ENCODE assay signal across 23 mouse cellular contexts in the genomic region with DNA sequence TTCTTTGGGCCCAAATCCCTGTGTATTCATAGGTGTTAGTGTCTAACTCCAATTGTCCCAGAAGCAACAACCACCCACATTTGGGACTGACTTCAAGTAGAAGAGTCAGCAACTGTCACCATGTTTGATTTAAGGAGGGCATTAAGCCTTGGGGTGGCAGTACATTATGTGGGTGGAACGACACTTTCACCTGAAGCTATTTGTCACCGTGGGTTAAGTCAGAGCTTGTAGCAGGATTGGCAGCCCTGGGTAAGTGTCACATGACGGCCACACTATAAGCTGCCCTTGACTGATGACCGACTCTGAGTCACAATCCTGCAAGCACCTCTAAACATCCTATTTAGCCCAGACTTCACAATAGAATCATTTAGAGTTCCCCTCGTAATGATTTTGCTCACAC.
DNase-seq lines count a peak whose midpoint lies in the region; ATAC-seq and TF ChIP-seq lines count a peak whose summit lies in the region.
"Had no signal": no experiment of that assay in that cellular context is flagged by ENCODE, and none has a peak within 500 bp of the region (broad histone marks: within the 10 kb centered on the region; RNA-seq: fewer than 3 reads in every experiment).

No protein-coding gene starts in this region.

- no peaks in the 10 kb centered on the region for H3K9me3 ChIP-seq in stomach, embryonic 16.5 days (replicated peaks; ENCODE audit: control insufficient read depth, low read length)
- no peaks in the 10 kb centered on the region for H3K9me3 ChIP-seq in forebrain, embryonic 12.5 days
- H3K9me3 ChIP-seq in kidney, embryonic 15.5 days (replicated peaks), result no peaks in the 10 kb centered on the region
- H3K9me3 ChIP-seq: embryonic facial prominence, embryonic 13.5 days; heart, embryonic 10.5 days; hindbrain, embryonic 13.5 days had no signal

- no peaks in the 10 kb centered on the region for H3K36me3 ChIP-seq in C2C12 (ENCODE audit: control insufficient read depth, insufficient read depth)
- no peaks in the 10 kb centered on the region for H3K36me3 ChIP-seq in stomach, embryonic 16.5 days (ENCODE audit: control insufficient read depth, insufficient read depth, low read length)
- no peaks in the 10 kb centered on the region for H3K36me3 ChIP-seq in forebrain, embryonic 12.5 days (replicated peaks)
- H3K36me3 ChIP-seq in kidney, embryonic 15.5 days, result no peaks in the 10 kb centered on the region
- H3K36me3 ChIP-seq: embryonic facial prominence, embryonic 13.5 days; heart, embryonic 10.5 days; hindbrain, embryonic 13.5 days had no signal

- no peaks in the 10 kb centered on the region for H3K27me3 ChIP-seq in C2C12 (ENCODE audit: control insufficient read depth, insufficient read depth, insufficient read length)
- no peaks in the 10 kb centered on the region for H3K27me3 ChIP-seq in stomach, embryonic 16.5 days (ENCODE audit: control insufficient read depth, insufficient read depth, low read length)
- peaks cover 4% of the 10 kb centered on the region; the same call in 1 of the 2 replicates for H3K27me3 ChIP-seq in forebrain, embryonic 12.5 days
- no peaks in the 10 kb centered on the region for H3K27me3 ChIP-seq in kidney, embryonic 15.5 days
- H3K27me3 ChIP-seq: CH12.LX, Patski had no signal

- H3K4me1 ChIP-seq in stomach, embryonic 16.5 days (ENCODE audit: control insufficient read depth, insufficient read depth, low read length), result no peaks in the 10 kb centered on the region
- peaks cover 5% of the 10 kb centered on the region; the same call in 1 of the 2 replicates for H3K4me1 ChIP-seq in forebrain, embryonic 12.5 days
- peaks cover 29% of the 10 kb centered on the region for H3K4me1 ChIP-seq in kidney, embryonic 15.5 days

- H3K79me3 ChIP-seq in C2C12 (ENCODE audit: low read depth), result no peaks in the 10 kb centered on the region

- 68% methylated on average over 5 of the region's 5 CpGs for WGBS in stomach, embryonic 16.5 days
- 83% methylated on average over 5 of the region's 5 CpGs for WGBS in forebrain, embryonic 12.5 days
- 61% methylated on average over 5 of the region's 5 CpGs for WGBS in kidney, embryonic 15.5 days

- H3K79me2 ChIP-seq in C2C12 (ENCODE audit: control insufficient read depth, insufficient read depth), result no peaks in the 10 kb centered on the region

- peak overlapping the region; percentile 80; the same call in 1 of the 2 replicates for H3K27ac ChIP-seq in stomach, embryonic 16.5 days (ENCODE audit: low read length)
- no peak overlapping the region for H3K27ac ChIP-seq in forebrain, embryonic 12.5 days
- H3K27ac ChIP-seq in kidney, embryonic 15.5 days, result no peak overlapping the region
- no peak overlapping the region for H3K27ac ChIP-seq in layer of hippocampus, adult 2 months
- H3K27ac ChIP-seq: embryonic facial prominence, embryonic 13.5 days; gastrocnemius, adult 2 months; heart, embryonic 10.5 days; hindbrain, embryonic 13.5 days; hindbrain, postnatal 0 days had no signal

- H3K9ac ChIP-seq in stomach, embryonic 16.5 days (ENCODE audit: low read length), result no peak overlapping the region
- H3K9ac ChIP-seq in forebrain, embryonic 12.5 days, result no peak overlapping the region
- H3K9ac ChIP-seq in kidney, embryonic 15.5 days, result no peak overlapping the region
- H3K9ac ChIP-seq: embryonic facial prominence, embryonic 13.5 days; hindbrain, embryonic 13.5 days had no signal

- peak; percentile 53; the same call in 1 of the 2 replicates for ATAC-seq in stomach, embryonic 16.5 days (ENCODE audit: insufficient read depth, low FRiP score)
- ATAC-seq in forebrain, embryonic 12.5 days (ENCODE audit: low FRiP score), result no peak
- no peak for ATAC-seq in kidney, embryonic 15.5 days (replicated peaks; ENCODE audit: low FRiP score)
- ATAC-seq: activated CD4-positive, CD25-positive, alpha-beta regulatory T cell, adult 4 months; forebrain, embryonic 14.5 days; hindbrain, postnatal 0 days; Patski had no signal

- peak; percentile 52 for DNase-seq in adrenal gland, adult 8-10 months
- peak; percentile 56 to 62 for DNase-seq in adrenal gland, postnatal 36 days
- no peak for DNase-seq in gastrocnemius, postnatal 36 days
- no peak for DNase-seq in layer of hippocampus, adult 2 months (ENCODE audit: low spot score in 2 of 2)
- DNase-seq: cerebellum, adult 18-20 months; cerebellum, adult 9-11 months; cerebellum, postnatal 36 days; gastrocnemius, adult 2 months; gastrocnemius, postnatal 25 days; heart, adult 18-20 months; heart, postnatal 10 days had no signal

- H3K4me3 ChIP-seq in C2C12 (ENCODE audit: insufficient read depth, poor library complexity, severe bottlenecking), result no peak overlapping the region
- H3K4me3 ChIP-seq in stomach, embryonic 16.5 days (replicated peaks; ENCODE audit: low read length), result no peak overlapping the region
- H3K4me3 ChIP-seq in forebrain, embryonic 12.5 days (replicated peaks), result no peak overlapping the region
- H3K4me3 ChIP-seq in kidney, embryonic 15.5 days (replicated peaks), result no peak overlapping the region
- no peak overlapping the region for H3K4me3 ChIP-seq in layer of hippocampus, adult 2 months
- H3K4me3 ChIP-seq: embryonic facial prominence, embryonic 13.5 days; gastrocnemius, adult 2 months; heart, embryonic 10.5 days; hindbrain, embryonic 13.5 days had no signal

- no peak overlapping the region for H3ac ChIP-seq in C2C12 (ENCODE audit: control insufficient read depth, insufficient read length, low read depth)

- intact Hi-C loops in gastrocnemius, postnatal 36 days (cut with DNase I), result loop anchor here (5.0 kb wide), 1 partner anchor 258 kb away; no protein-coding TSS in a partner anchor

- no peak for TF ChIP-seq CTCF in C2C12 (IDR thresholded peaks at IDR 0.05; ENCODE audit: control insufficient read depth, insufficient read depth, insufficient read length)
- TF ChIP-seq CTCF in layer of hippocampus, adult 2 months (conservative IDR thresholded peaks at IDR 0.05), result no peak

- no peak overlapping the region for H3K4me2 ChIP-seq in stomach, embryonic 16.5 days (ENCODE audit: low read depth, low read length)
- H3K4me2 ChIP-seq in forebrain, embryonic 12.5 days, result no peak overlapping the region
- H3K4me2 ChIP-seq in kidney, embryonic 15.5 days, result no peak overlapping the region
- H3K4me2 ChIP-seq: embryonic facial prominence, embryonic 13.5 days; hindbrain, embryonic 13.5 days had no signal

TF ChIP-seq in C2C12, 6 proteins besides CTCF, POLR2A, EP300 and RAD21:
- TF ChIP-seq MAX (IDR thresholded peaks at IDR 0.05), result no peak
- no peak for TF ChIP-seq FOSL1 (IDR thresholded peaks at IDR 0.05; ENCODE audit: insufficient read depth, low read length, poor library complexity, severe bottlenecking)
- no peak for TF ChIP-seq CEBPB (IDR thresholded peaks at IDR 0.05; ENCODE audit: low read depth)
- peak; percentile 60 for TF ChIP-seq USF1 (IDR thresholded peaks at IDR 0.05; ENCODE audit: low read depth)
TF ChIP-seq in C2C12: peak in this region for 1.

Comparison
In these comparisons a context has a peak if more than half of its experiments do, and no peak if none do; other contexts are left out.
1. DNase-seq: peak in adrenal gland, adult 8-10 months (single experiment) and adrenal gland, postnatal 36 days (2 of 2); none in gastrocnemius, postnatal 36 days (0 of 2) and layer of hippocampus, adult 2 months (0 of 2).